Mouse (Mus musculus) intestine, embryonic 14.5 days (tissue): ENCODE results near the gene Comt. TPM values are rescaled to one million over a fixed set of nuclear protein-coding genes. Genes with fewer than 3 reads are reported as not detected.

Source experiments
- ATAC-seq: fragments of 200-750 bp; cut with Nextera tagmentation; replicated peaks from 2 replicates; pipeline ENCODE4 v1.8.0; 2017; ENCODE audit warnings: low read depth, moderate number of reproducible peaks, moderate TSS enrichment, moderate library complexity; ENCODE audit not compliant: low FRiP score, low TSS enrichment
- DNase-seq: peaks from one replicate; pipeline ENCODE4 v3.0.0-alpha.2; 2018; ENCODE audit warnings: low spot score
- H3K27ac ChIP-seq: fragments of 300-500 bp; sonication (generic); 2 replicates; pipeline ENCODE4 v1.5.1; 2014; ENCODE audit warnings: low read depth, mild to moderate bottlenecking, control low read depth
- H3K27me3 ChIP-seq: fragments of 300-500 bp; sonication (generic); replicated peaks from 2 replicates; pipeline ENCODE4 v1.6.1; 2014; ENCODE audit warnings: low read length, control low read depth; ENCODE audit not compliant: control insufficient read depth, insufficient read depth
- H3K36me3 ChIP-seq: fragments of 300-500 bp; sonication (generic); 2 replicates; pipeline ENCODE4 v1.6.1; 2014; ENCODE audit warnings: low read length, control low read depth; ENCODE audit not compliant: control insufficient read depth, insufficient read depth
- H3K4me1 ChIP-seq: fragments of 300-500 bp; sonication (generic); replicated peaks from 2 replicates; pipeline ENCODE4 v1.6.1; 2014; ENCODE audit warnings: low read length, control low read depth, mixed read lengths; ENCODE audit not compliant: control insufficient read depth, insufficient read depth
- H3K4me2 ChIP-seq: fragments of 300-500 bp; sonication (generic); 2 replicates; pipeline ENCODE4 v1.6.1; 2014; ENCODE audit warnings: low read length
- H3K4me3 ChIP-seq: fragments of 300-500 bp; sonication (generic); 2 replicates; pipeline ENCODE4 v1.5.1; 2014; ENCODE audit warnings: low read depth, low read length, control low read depth, mixed read lengths
- H3K9ac ChIP-seq: fragments of 300-500 bp; sonication (generic); 2 replicates; pipeline ENCODE4 v1.6.1; 2014; ENCODE audit warnings: mild to moderate bottlenecking, low read length
- H3K9me3 ChIP-seq: fragments of 300-500 bp; sonication (generic); 2 replicates; pipeline ENCODE4 v1.6.1; 2016; ENCODE audit warnings: low read length, control low read depth; ENCODE audit not compliant: control insufficient read depth
- WGBS: fragments of 180-500 bp; shearing (Covaris S2); extraction: QIAGEN DNeasy Blood & Tissue Kit; methylation state at CpG from one replicate; pipeline ENCODE4 v1.1.7; 2014; 5-methylcytosine and 5-hydroxymethylcytosine counted together
- polyA plus RNA-seq: library from polyadenylated mRNA; unstranded; fragments of >200 nt; fragmentation: Nextera tagmentation; extraction: Ambion mirVana; gene quantifications from 2 replicates; pipeline ENCODE4 v1.2.1, GENCODE M21; 2014

Gene Comt
- polyA plus RNA-seq, 1 experiment from 2014 or later, result 95.6 TPM

DNA sequence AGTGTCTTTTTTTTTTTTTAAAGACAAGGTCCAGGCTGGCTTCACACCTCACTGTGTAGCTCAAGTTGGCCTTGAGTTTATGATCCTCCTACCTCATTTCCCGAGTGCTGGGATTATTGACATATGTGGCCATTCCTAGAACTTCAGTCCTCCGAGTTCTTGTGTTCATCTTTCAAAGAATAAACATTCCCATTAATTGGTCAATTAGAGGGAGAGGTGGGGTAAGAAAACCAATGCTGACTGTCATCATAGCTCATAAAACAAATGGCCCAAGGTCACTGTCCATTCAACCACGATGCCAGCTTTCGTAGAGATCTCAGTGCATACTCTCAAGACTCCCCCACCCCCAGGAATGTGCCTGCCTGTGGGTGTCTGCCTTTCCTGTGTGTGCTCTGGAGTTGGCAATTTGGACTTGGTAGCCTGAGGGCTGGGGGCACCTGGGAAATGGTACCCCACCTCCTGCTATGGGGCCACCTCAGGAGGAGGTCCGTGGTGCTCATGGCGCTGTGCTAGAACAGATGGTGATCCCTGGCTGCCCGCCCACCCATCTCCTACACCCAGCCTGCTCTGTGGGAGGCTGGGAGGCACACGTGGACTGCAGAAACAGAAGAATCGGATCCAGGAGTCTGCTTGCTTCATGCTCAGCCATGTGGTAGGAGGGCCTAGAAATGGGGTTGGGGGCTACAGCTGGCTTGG lies 25.0 kb upstream of the Comt start:
- H3K27ac ChIP-seq, result no peak overlapping the region
- ATAC-seq (no peak), DNase-seq (no peak)
- H3K4me2 ChIP-seq, result no peak overlapping the region
- H3K4me3 ChIP-seq, result no peak overlapping the region
- no peaks in the 10 kb centered on the region for H3K9me3 ChIP-seq
- H3K27me3 ChIP-seq, result no peaks in the 10 kb centered on the region
- 52% methylated on average over 9 of the region's 9 CpGs for WGBS
- peaks cover 13% of the 10 kb centered on the region for H3K4me1 ChIP-seq
- peaks cover 5% of the 10 kb centered on the region; the same call in 1 of the 2 replicates for H3K36me3 ChIP-seq
- H3K9ac ChIP-seq, result no peak overlapping the region

DNA sequence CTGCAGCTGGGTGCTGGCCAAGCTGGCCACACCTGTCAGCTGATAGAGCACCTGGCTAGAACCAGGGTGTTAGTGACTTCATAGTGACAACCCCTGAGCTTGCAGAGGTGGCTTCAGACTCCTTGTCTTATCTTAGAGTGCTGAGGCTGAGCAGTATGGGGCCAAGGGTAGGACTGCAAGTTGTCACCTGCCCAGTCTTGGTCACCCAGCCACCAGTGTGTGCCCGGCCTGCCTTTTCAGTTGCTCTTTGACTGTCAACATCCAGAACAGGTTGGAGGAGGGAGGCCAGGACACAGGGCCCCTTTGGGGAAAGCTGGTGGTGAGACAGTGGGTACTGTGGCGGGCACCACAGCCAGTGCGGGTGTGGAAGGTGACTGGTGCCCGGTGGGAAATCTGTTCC lies 22.4 kb upstream of the Comt start:
- no peak for ATAC-seq
- H3K9ac ChIP-seq, result no peak overlapping the region
- no peaks in the 10 kb centered on the region for H3K36me3 ChIP-seq
- no peak overlapping the region for H3K27ac ChIP-seq
- H3K9me3 ChIP-seq, result no peaks in the 10 kb centered on the region
- 94% methylated on average over 4 of the region's 4 CpGs for WGBS
- no peak overlapping the region for H3K4me3 ChIP-seq
- no peak overlapping the region for H3K4me2 ChIP-seq
- peaks cover 13% of the 10 kb centered on the region for H3K4me1 ChIP-seq
- no peak for DNase-seq
- H3K27me3 ChIP-seq, result no peaks in the 10 kb centered on the region

DNA sequence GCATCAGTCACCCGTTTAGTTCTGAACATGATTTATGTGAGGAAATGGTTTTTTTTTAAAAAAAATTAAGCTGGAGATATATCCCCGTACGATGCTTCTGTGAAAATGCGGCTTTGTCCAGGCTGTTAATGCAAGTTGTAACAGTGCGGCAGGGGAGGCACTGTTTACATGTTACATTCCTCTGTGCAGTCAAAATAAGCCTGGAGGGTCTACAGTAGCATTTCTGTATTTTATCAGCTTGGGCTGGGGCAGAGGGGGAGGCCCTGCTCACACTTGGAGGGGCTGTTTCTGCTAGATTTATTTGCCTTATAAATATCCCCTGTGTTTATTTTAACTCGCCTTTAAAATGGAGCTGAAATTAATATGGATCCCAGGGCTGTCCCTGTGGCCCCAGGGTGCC lies 21.5 kb upstream of the Comt start:
- Histone ChIP-seq H3K36me3 (no peaks in the 10 kb centered on the region), H3K9me3 (no peaks in the 10 kb centered on the region), H3K27ac (peak overlapping the region; percentile 9; the same call in 1 of the 2 replicates), H3K4me3 (no peak overlapping the region), H3K9ac (no peak overlapping the region), H3K4me1 (peaks cover 13% of the 10 kb centered on the region), H3K27me3 (no peaks in the 10 kb centered on the region), H3K4me2 (no peak overlapping the region)
- DNase-seq (no peak), ATAC-seq (no peak)
- 21% methylated on average over 6 of the region's 6 CpGs for WGBS

DNA sequence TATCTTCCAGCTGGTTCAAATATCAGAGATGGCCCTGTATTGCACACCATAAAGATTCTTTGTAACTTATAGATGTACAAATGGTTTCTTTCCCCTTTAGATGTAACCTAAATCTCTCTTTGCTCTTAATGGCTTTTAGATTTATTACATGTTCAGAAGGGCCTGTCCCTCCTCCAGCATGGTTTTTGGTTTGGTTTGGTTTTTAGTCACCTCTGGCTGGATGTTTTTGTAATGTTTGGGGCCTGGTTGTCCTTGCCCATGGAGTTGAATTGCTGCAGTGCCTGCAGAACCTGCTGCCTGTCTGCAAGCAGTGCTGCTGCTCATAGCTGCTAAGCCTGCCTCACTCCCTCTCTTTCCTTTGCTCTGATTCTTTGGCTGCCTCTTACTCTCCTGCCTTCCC lies 20.6 kb upstream of the Comt start:
- H3K9me3 ChIP-seq, result no peaks in the 10 kb centered on the region
- no peak for ATAC-seq
- 0 out of 2 replicates have a peak overlapping the region, but pooled peaks have one; percentile 0 for H3K27ac ChIP-seq
- no peaks in the 10 kb centered on the region for H3K27me3 ChIP-seq
- no peak overlapping the region for H3K4me2 ChIP-seq
- H3K36me3 ChIP-seq, result no peaks in the 10 kb centered on the region
- H3K9ac ChIP-seq, result no peak overlapping the region
- DNase-seq, result no peak
- H3K4me3 ChIP-seq, result no peak overlapping the region
- peaks cover 13% of the 10 kb centered on the region for H3K4me1 ChIP-seq

DNA sequence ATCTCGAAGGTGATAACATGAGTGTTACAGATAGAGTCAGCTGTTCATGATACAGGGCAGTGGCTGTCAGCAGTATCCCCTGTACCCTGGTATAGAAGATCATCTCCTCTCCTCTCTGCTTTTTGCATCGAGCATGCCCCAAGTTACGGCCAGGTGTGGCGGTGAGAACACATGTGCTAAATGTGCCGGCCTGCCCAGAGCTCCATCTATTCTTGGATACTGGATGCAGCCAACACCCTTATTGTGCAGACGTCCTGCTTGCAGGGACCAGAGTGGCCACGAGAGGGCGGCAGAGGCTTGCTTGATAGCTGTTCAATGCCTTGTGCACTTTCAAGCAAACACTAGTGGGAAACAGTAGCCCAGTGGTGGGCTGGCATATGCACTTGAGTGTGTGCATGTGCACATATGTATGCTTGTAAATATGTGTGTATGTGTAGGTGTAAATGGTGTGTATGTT lies 16.8 kb upstream of the Comt start:
- Histone ChIP-seq H3K36me3 (peaks cover 12% of the 10 kb centered on the region; the same call in 1 of the 2 replicates), H3K4me3 (no peak overlapping the region), H3K4me2 (no peak overlapping the region), H3K9me3 (no peaks in the 10 kb centered on the region), H3K9ac (no peak overlapping the region), H3K27ac (no peak overlapping the region), H3K4me1 (peaks cover 11% of the 10 kb centered on the region), H3K27me3 (no peaks in the 10 kb centered on the region)
- WGBS, result 23% methylated on average over 8 of the region's 8 CpGs
- ATAC-seq (peak; percentile 76), DNase-seq (peak; percentile 100)

DNA sequence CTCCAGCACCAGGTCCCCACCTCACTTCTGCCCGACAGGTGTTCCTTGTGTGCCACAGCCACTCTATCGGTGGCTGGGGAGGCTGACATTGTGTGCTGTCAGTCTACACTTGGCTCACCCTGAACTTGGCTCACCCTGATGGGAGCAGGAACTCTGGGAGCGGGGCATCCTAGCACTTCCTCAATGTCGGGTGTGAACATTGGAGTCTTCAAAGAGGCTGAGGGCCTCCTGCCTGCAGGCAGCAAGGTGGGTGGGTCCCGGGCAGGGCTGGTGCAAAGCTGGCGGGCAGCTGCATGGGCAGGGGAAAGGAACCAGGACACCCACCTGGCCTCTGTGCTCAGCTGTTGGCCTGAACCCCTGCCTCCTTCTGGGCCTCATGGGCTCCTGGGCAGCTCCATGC lies 9.5 kb upstream of the Comt start:
- WGBS, result 85% methylated on average over 6 of the region's 6 CpGs

DNA sequence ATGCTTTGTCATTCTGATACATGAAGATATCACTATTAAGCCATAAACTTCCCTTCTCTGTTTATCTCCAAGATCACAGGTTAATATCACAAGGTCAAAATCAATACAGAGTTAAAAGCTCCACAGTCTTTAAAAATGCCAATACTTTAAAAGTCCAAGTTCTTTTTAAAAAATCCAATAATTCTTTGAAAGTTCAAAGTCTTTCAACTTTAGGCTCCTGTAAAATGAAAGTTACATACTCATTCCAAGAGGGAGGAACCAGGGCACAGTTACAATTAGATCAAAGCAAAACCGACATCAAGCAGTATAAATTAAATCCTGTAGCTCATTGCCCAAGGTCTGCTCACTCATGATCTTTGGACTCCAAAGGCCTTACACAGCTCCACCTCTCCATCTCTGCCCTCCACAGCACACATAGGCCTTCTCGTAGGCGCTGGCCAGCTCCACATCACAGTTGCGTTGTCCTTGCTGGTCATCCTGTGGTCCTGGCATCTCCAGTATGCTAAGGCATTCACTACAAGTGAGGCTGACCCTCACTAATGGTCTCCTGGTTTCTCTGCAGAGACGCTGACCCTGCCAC lies 6.8 kb upstream of the Comt start:
- H3K9me3 ChIP-seq, result 0 out of 2 replicates have a peak, but pooled peaks cover 2% of the 10 kb centered on the region
- no peak for DNase-seq
- no peak overlapping the region for H3K27ac ChIP-seq
- H3K9ac ChIP-seq, result no peak overlapping the region
- H3K4me1 ChIP-seq, result no peaks in the 10 kb centered on the region
- H3K27me3 ChIP-seq, result no peaks in the 10 kb centered on the region
- 0 out of 2 replicates have a peak, but pooled peaks cover 9% of the 10 kb centered on the region for H3K36me3 ChIP-seq
- no peak overlapping the region for H3K4me2 ChIP-seq
- ATAC-seq, result no peak
- H3K4me3 ChIP-seq, result no peak overlapping the region
- 84% methylated on average over 5 of the region's 5 CpGs for WGBS

More for the DNA sequence above, 9.5 kb upstream of the Comt start:
- Histone ChIP-seq H3K4me1 (no peaks in the 10 kb centered on the region), H3K4me2 (no peak overlapping the region), H3K9me3 (0 out of 2 replicates have a peak, but pooled peaks cover 2% of the 10 kb centered on the region), H3K27ac (no peak overlapping the region), H3K9ac (no peak overlapping the region), H3K36me3 (peaks cover 13% of the 10 kb centered on the region; the same call in 1 of the 2 replicates), H3K4me3 (no peak overlapping the region), H3K27me3 (no peaks in the 10 kb centered on the region)
- DNase-seq (no peak), ATAC-seq (no peak)

DNA sequence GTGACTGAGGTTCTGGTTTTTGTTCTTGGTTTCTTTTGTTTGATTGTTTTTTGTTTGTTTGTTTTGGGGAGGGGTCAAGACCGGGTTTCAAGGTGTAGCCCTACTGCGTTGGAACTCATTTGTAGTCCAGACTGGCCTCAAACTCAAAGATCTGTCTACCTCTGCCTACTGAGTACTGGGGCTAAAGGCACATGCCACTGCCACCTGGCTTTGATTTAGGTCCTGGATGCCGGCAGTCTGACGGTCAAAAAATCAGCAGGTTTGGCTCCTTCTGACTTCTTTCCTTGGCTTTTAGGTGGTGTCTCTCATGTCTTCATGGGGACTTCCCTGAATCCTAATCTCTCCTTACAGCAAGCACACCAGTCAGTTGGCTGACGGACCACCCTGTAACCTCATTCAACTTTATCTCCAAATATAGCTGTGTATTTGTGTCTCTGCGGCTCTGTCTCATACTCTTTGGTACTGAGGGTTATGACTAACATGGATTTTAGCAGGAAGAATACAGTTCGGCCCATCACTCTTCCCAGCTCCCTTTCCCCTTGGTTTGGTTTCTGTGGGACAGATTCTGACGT lies 4.1 kb upstream of the Comt start:
- Histone ChIP-seq H3K27ac (no peak overlapping the region), H3K9me3 (0 out of 2 replicates have a peak, but pooled peaks cover 2% of the 10 kb centered on the region), H3K4me1 (peaks cover 5% of the 10 kb centered on the region), H3K9ac (no peak overlapping the region), H3K27me3 (no peaks in the 10 kb centered on the region), H3K36me3 (no peaks in the 10 kb centered on the region), H3K4me3 (no peak overlapping the region), H3K4me2 (no peak overlapping the region)
- 71% methylated on average over 8 of the region's 8 CpGs for WGBS
- DNase-seq, result no peak
- no peak for ATAC-seq
